Mouse (Mus musculus): ENCODE measurements around the gene Pwp1. TPM values are rescaled to one million over a fixed set of nuclear protein-coding genes. Genes with fewer than 3 reads are reported as not detected.
A peak's percentile ranks its signal among the peaks of the same experiment; 100 is the strongest.

Gene Pwp1
- polyA plus RNA-seq, 1 experiment from 2014 or later, result 106 TPM

DNA sequence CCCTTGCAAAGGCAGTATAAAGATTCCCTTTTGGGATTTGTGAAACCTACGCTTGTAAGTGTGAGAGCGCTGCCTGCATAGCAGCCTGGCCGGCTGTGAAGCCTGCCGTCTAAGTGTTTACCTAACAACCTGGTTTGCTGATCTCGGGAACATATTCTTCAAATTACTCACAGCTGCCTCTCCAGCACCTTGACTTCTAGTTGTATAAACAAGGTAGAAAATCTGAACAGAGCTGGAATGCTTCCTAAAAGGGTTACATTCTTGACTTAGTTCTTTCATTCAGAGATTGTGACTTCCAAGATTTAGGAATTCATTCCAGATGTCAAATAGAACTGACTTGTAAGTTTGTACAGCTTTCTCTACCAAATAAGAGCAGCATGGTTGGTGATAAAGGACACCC, 46.5 kb downstream of the Pwp1 start:
- DNase-seq (ENCODE audit: low spot score) (no peak), ATAC-seq (replicated peaks; ENCODE audit: low FRiP score) (no peak)
- H3K4me3 ChIP-seq (ENCODE audit: low read depth, low read length), result no peak overlapping the region
- H3K4me1 ChIP-seq (replicated peaks; ENCODE audit: control insufficient read depth, insufficient read depth, low read length), result peaks cover 6% of the 10 kb centered on the region; the same call in 1 of the 2 replicates
- no peak overlapping the region for H3K27ac ChIP-seq (ENCODE audit: low read depth, low read length)
- H3K9ac ChIP-seq (ENCODE audit: low read length), result no peak overlapping the region
- no peaks in the 10 kb centered on the region for H3K27me3 ChIP-seq (ENCODE audit: control insufficient read depth, insufficient read depth, low read length)
- 91% methylated on average over 5 of the region's 5 CpGs for WGBS
- H3K36me3 ChIP-seq (ENCODE audit: control insufficient read depth, insufficient read depth, low read length), result no peaks in the 10 kb centered on the region; the same call in 1 of the 2 replicates
- H3K9me3 ChIP-seq (ENCODE audit: control insufficient read depth, low read length), result no peaks in the 10 kb centered on the region
- H3K4me2 ChIP-seq (ENCODE audit: low read depth, low read length, severe bottlenecking), result no peak overlapping the region

DNA sequence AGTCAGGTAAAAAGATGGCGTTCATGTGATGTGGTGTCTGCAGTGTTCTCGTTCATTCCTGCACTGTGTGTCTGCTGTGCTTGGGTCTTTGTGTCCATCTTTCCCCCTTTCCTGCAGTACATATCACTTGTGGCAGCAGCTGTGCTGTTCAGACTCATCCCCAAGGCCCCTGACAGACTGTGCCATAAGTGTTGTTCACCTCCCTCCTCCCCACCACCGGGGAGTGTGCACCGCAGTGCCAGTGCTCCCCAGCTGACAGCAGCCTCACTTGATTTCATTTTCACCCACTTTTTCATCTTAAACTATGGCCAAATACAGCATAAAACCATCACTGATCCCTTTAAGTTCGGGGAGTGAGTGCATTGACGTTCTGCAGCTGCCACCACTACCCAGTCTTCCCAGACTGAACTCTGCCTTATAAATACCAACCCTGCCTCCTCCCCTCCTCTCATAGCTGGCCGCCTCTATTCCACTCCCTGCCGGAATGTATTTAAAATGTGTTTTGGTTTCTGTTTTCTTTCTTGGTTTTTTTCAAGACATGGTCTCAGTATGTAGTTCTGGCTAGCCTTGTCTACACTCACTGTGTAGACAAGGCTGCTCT, 50.7 kb downstream of the Pwp1 start:
- H3K9me3 ChIP-seq (ENCODE audit: control insufficient read depth, low read length), result no peaks in the 10 kb centered on the region
- no peak overlapping the region for H3K27ac ChIP-seq (ENCODE audit: low read depth, low read length)
- H3K4me3 ChIP-seq (ENCODE audit: low read depth, low read length), result no peak overlapping the region
- no peak for ATAC-seq (replicated peaks; ENCODE audit: low FRiP score)
- WGBS, result 94% methylated on average over 8 of the region's 8 CpGs
- H3K27me3 ChIP-seq (ENCODE audit: control insufficient read depth, insufficient read depth, low read length), result no peaks in the 10 kb centered on the region
- no peak for DNase-seq (ENCODE audit: low spot score)
- no peak overlapping the region for H3K9ac ChIP-seq (ENCODE audit: low read length)
- H3K4me2 ChIP-seq (ENCODE audit: low read depth, low read length, severe bottlenecking), result no peak overlapping the region
- no peaks in the 10 kb centered on the region for H3K4me1 ChIP-seq (replicated peaks; ENCODE audit: control insufficient read depth, insufficient read depth, low read length)
- H3K36me3 ChIP-seq (ENCODE audit: control insufficient read depth, insufficient read depth, low read length), result peaks cover 3% of the 10 kb centered on the region; the same call in 1 of the 2 replicates

DNA sequence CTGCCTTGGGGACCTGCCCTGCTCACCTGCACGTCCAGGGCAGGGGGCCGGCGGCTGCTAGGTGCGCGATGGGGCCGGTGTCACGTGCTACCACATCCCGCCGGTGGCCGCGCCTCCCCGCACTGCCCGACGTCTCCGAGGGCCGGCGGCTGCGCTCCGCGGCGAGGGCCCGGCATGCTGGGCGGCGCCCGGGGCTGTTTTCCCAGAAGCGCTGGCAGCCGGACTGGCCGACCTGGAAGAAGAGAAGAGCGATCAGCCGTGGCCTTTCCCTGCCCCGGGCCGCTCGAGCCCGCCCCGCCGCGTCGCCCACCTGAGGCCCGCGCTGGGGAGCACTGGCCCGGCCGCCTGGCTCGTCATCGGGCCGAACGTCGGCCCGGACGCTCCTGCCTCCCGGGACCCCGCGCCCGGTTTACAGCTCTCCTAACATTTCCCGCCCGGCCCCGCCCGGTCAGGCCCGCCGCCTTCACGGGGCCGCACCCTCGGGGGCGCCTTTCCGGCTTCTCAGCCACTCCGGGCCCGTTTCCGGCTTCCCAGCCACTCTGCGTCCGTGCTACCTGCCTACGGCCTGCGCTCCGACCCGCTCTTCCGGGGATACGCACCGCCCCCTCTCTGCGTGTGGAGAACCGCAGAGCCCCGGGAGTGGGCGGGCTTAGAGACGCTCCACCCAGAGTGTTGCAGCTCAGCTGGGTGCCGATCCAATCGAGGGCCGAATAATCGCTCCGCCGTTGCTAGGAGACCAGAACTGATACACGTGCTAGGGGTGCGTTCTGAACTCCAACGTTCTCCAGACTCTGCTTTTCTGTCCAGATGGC, 87.4 kb downstream of the Pwp1 start, which contains the start of gene Prdm4:
Gene Prdm4, minus strand, starts transcription at position 645 of the 812 bp plus-strand sequence.
- DNase-seq (ENCODE audit: low spot score) (peak; percentile 98), ATAC-seq (replicated peaks; ENCODE audit: low FRiP score) (peak; percentile 99)
- Histone ChIP-seq H3K27ac (ENCODE audit: low read depth, low read length) (peak within 1 kb of the TSS; percentile 50), H3K9ac (ENCODE audit: low read length) (peak within 1 kb of the TSS; percentile 86), H3K36me3 (ENCODE audit: control insufficient read depth, insufficient read depth, low read length) (no peaks in the 10 kb centered on the region), H3K4me1 (replicated peaks; ENCODE audit: control insufficient read depth, insufficient read depth, low read length) (peaks cover 12% of the 10 kb centered on the region; the same call in 1 of the 2 replicates), H3K9me3 (ENCODE audit: control insufficient read depth, low read length) (no peaks in the 10 kb centered on the region), H3K4me3 (ENCODE audit: low read depth, low read length) (peak within 1 kb of the TSS; percentile 91), H3K4me2 (ENCODE audit: low read depth, low read length, severe bottlenecking) (peak within 1 kb of the TSS; percentile 54), H3K27me3 (ENCODE audit: control insufficient read depth, insufficient read depth, low read length) (no peaks in the 10 kb centered on the region)
- under 1% methylated on average over 80 of the region's 90 CpGs for WGBS

DNA sequence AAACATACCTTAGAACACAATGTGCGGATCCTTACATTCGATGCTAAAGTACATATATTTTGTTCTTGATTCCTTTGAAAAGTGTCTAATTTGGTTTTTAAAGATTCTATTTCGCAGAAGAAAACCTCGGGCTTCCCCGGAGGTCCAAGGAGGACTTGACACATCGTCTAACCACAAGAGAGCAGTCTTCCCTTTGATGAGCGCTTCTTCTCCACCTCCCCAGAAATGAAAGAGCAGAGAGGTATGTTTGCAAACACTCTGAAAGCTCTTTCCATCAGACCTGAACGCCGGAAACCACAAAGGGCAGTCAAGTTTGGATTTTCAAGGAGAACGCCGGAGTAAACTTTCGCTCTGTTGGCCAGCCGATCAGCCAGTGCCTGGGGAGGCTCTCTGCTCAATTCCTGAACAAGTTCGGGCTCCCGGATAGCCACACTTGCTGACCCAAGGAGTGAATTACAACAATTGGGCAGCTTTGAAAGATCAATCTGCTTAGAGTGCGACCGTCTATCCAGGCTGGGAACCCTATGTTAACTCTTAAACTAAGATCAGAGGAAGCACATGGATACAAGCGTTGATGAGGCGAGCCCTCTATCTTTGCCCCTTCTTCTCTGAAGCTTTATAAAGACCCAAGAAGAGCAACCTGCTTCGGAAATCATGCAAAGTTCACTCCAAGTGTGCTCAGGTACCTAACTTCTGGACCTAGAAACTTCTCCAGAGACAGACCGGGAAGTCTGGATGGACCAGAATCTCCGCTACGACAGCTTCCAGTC, 98.6 kb downstream of the Pwp1 start, which contains the start of gene Ascl4:
Gene Ascl4, plus strand, starts transcription at position 6 of the 770 bp plus-strand sequence.
- no peaks in the 10 kb centered on the region for H3K36me3 ChIP-seq (ENCODE audit: control insufficient read depth, insufficient read depth, low read length)
- ATAC-seq (replicated peaks; ENCODE audit: low FRiP score) (0 out of 2 replicates have a peak, but pooled peaks have one; percentile 37), DNase-seq (ENCODE audit: low spot score) (peak; percentile 65)
- H3K4me1 ChIP-seq (replicated peaks; ENCODE audit: control insufficient read depth, insufficient read depth, low read length), result peaks cover 4% of the 10 kb centered on the region; the same call in 1 of the 2 replicates
- no peak within 1 kb of the TSS for H3K27ac ChIP-seq (ENCODE audit: low read depth, low read length)
- peaks cover 4% of the 10 kb centered on the region; the same call in 1 of the 2 replicates for H3K27me3 ChIP-seq (ENCODE audit: control insufficient read depth, insufficient read depth, low read length)
- H3K4me3 ChIP-seq (ENCODE audit: low read depth, low read length), result peak within 1 kb of the TSS; percentile 46
- WGBS, result 2% methylated on average over 23 of the region's 23 CpGs
- peak within 1 kb of the TSS; percentile 67 for H3K9ac ChIP-seq (ENCODE audit: low read length)
- H3K9me3 ChIP-seq (ENCODE audit: control insufficient read depth, low read length), result no peaks in the 10 kb centered on the region
- peak within 1 kb of the TSS; percentile 84 for H3K4me2 ChIP-seq (ENCODE audit: low read depth, low read length, severe bottlenecking)

DNA sequence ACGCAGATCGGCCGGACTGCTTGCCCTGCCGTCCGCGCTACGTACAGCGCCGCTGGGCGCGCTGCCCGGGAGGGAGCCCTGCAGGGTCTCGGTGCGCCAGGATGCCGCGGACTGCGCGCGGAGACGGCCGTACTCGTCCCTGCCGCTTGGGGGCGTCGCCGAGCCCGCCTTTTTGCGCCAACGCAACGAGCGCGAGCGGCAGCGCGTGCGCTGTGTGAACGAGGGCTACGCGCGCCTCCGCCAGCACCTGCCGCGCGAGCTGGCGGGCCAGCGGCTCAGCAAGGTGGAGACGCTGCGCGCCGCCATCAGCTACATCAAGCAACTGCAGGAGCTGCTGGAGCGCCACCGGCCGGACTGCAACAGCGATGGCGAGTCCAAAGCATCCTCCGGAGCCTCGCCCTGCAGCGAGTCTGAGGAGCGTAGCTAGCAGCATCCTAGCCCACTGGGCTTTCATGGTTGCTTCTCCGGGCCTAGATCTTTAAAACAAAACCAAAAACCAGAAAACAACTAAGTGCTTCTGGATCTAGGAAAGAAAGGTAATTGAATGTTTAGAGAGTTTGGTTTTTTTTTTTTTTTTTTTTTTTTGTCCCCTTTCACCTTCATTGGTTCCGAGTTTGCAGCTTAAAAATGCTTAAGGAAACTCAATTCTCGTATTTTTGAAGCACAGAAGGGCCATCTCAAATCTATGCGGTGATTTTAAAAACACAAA, 99.4 kb downstream of the Pwp1 start:
- no peaks in the 10 kb centered on the region for H3K9me3 ChIP-seq (ENCODE audit: control insufficient read depth, low read length)
- H3K27me3 ChIP-seq (ENCODE audit: control insufficient read depth, insufficient read depth, low read length), result peaks cover 4% of the 10 kb centered on the region; the same call in 1 of the 2 replicates
- under 1% methylated on average over 63 of the region's 63 CpGs for WGBS
- peak; percentile 90 for ATAC-seq (replicated peaks; ENCODE audit: low FRiP score)
- peak overlapping the region; percentile 67 for H3K9ac ChIP-seq (ENCODE audit: low read length)
- H3K4me3 ChIP-seq (ENCODE audit: low read depth, low read length), result peak overlapping the region; percentile 46
- H3K4me2 ChIP-seq (ENCODE audit: low read depth, low read length, severe bottlenecking), result peak overlapping the region; percentile 84
- peaks cover 4% of the 10 kb centered on the region; the same call in 1 of the 2 replicates for H3K4me1 ChIP-seq (replicated peaks; ENCODE audit: control insufficient read depth, insufficient read depth, low read length)
- DNase-seq (ENCODE audit: low spot score), result peak; percentile 91
- H3K36me3 ChIP-seq (ENCODE audit: control insufficient read depth, insufficient read depth, low read length), result no peaks in the 10 kb centered on the region
- no peak overlapping the region for H3K27ac ChIP-seq (ENCODE audit: low read depth, low read length)

DNA sequence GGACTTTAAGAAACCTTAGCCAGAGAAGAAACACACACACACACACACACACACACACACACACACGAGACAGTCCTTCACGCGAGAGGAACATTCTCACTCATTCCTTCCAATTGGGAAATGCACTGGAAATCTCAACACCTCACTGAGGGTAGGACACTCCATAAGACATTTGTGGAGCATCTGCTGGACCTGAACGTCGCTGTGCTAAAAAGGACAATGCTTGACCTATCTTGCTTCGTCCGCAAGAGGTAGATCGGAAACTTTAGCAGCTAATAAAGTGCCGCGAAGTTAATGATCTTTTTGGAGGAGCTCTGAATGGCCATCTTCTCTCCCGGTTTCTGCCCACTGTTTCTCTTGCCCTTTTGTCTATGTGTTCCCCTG, 99.9 kb downstream of the Pwp1 start:
- H3K9me3 ChIP-seq (ENCODE audit: control insufficient read depth, low read length), result no peaks in the 10 kb centered on the region
- H3K4me2 ChIP-seq (ENCODE audit: low read depth, low read length, severe bottlenecking), result peak overlapping the region; percentile 84
- H3K27me3 ChIP-seq (ENCODE audit: control insufficient read depth, insufficient read depth, low read length), result peaks cover 4% of the 10 kb centered on the region; the same call in 1 of the 2 replicates
- 48% methylated on average over 11 of the region's 11 CpGs for WGBS
- ATAC-seq (replicated peaks; ENCODE audit: low FRiP score) (no peak), DNase-seq (ENCODE audit: low spot score) (no peak)
- H3K36me3 ChIP-seq (ENCODE audit: control insufficient read depth, insufficient read depth, low read length), result no peaks in the 10 kb centered on the region
- peak overlapping the region; percentile 67 for H3K9ac ChIP-seq (ENCODE audit: low read length)
- H3K27ac ChIP-seq (ENCODE audit: low read depth, low read length), result no peak overlapping the region
- H3K4me3 ChIP-seq (ENCODE audit: low read depth, low read length), result peak overlapping the region; percentile 46
- peaks cover 4% of the 10 kb centered on the region; the same call in 1 of the 2 replicates for H3K4me1 ChIP-seq (replicated peaks; ENCODE audit: control insufficient read depth, insufficient read depth, low read length)

DNA sequence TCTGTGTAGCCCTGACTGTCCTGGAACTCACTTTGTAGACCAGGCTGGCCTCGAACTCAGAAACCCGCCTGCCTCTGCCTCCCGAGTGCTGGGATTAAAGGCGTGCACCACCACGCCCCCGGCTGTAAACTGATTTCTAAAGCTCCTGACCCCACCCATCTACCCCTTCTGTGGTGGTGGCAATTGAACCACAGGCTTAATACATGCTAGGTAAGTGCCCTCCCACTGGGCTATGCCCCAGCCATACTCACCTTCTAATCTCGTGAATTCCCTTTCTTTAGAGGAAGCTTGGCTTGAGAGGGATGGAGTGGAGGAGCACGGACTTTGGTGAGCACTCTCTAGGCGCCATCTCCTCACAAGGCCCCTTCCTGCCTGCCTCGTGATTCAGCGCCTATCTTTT, 100.7 kb downstream of the Pwp1 start:
- WGBS, result 93% methylated on average over 11 of the region's 11 CpGs

More for the DNA sequence above, 100.7 kb downstream of the Pwp1 start:
- Histone ChIP-seq H3K27ac (ENCODE audit: low read depth, low read length) (no peak overlapping the region), H3K4me3 (ENCODE audit: low read depth, low read length) (no peak overlapping the region), H3K9ac (ENCODE audit: low read length) (no peak overlapping the region), H3K4me2 (ENCODE audit: low read depth, low read length, severe bottlenecking) (no peak overlapping the region), H3K36me3 (ENCODE audit: control insufficient read depth, insufficient read depth, low read length) (no peaks in the 10 kb centered on the region), H3K4me1 (replicated peaks; ENCODE audit: control insufficient read depth, insufficient read depth, low read length) (peaks cover 4% of the 10 kb centered on the region; the same call in 1 of the 2 replicates), H3K9me3 (ENCODE audit: control insufficient read depth, low read length) (no peaks in the 10 kb centered on the region), H3K27me3 (ENCODE audit: control insufficient read depth, insufficient read depth, low read length) (peaks cover 4% of the 10 kb centered on the region; the same call in 1 of the 2 replicates)
- DNase-seq (ENCODE audit: low spot score), result no peak
- no peak for ATAC-seq (replicated peaks; ENCODE audit: low FRiP score)
